Mouse (Mus musculus) lung, postnatal 4 days (tissue): ENCODE results near the gene Mok.
A peak's percentile ranks its signal among the peaks of the same experiment; 100 is the strongest.

Experiments used
- DNase-seq, 2 experiments: peaks; one replicate each; pipeline ENCODE4 v3.0.0; 2021

Gene Mok

DNA sequence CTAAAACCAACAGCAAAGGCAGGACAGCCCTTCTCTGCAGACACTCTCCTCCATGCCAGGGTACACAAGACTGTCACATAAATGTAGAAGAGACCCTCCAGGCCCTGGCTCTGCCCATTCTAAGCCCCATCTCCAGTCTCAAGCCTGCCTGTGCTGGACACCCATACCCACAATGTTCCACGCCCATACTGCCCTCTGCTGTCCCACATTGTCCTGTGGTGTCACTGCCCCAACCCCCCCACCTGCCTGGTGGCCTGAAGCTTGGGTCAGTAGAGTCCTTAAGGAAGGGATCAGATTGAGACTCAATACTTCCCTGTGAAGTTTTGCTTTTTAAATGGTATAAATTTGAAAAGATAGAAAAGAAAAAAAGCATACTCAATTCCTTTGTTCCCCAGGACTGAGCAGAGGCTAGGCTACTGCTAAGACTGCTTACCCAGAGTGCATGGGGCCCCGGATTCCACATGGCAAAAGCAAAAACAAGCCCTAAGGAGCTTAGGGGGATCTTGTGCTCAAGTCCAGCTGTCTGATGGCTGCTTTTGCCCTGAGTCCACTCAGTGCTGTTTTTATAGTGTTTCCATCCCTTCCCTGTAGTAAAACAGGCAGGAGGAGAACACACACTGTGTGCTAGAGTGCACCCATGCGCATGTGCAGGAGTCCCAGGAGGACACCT, 34.3 kb downstream of the Mok start:
- DNase-seq = peak in 1 of 2 experiments; percentile 42

DNA sequence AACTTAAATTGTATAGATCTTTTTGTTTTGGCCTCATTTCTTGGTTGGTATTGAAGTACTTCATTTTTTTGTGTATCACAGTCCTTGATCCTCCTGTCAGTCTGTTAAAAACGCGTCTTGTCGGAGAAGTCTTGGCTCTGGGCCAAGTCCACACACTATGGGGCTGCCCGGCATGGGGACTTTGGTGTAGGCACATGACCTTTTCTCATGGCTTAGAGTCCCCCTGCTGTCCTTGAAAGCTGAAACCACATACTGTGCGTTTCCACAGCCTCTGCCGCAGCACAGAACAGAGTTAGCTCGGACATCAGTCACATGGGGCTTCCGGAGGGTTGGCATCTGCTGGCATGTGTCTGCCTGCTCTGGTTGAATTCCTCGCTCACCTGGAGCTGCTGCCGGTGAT, 36.5 kb downstream of the Mok start:
- DNase-seq = peak in 1 of 2 experiments; percentile 49

DNA sequence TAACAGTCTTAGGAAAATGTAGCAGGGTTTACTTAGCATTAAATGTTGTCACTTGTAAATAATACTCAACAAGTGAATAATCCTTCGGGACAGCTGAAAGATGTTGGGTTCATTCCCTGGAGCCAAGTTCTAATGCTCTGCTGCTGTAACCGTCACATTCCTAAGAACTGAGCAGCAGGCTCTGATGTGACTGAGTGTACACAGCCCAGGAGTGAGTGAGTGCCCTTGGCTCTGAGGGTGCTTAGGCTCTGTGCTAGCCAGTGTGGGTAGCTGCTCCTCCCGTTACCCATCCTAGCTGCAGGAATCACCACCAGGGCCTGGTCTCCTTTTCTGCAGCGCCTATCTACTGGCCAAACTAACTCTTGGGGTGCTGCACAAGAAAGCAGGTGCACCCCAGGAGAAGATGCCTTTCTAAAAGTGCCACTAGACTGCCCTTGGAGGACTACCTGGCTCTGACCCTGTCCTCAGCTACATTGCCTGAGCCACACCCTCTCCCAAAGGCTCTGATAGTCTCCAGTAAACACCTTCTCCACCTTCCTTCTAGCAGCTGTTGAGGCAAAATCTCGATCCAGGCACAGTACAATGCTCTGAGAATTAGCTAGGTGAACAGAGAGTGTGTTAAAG, 38.0 kb downstream of the Mok start:
- DNase-seq = no peak

DNA sequence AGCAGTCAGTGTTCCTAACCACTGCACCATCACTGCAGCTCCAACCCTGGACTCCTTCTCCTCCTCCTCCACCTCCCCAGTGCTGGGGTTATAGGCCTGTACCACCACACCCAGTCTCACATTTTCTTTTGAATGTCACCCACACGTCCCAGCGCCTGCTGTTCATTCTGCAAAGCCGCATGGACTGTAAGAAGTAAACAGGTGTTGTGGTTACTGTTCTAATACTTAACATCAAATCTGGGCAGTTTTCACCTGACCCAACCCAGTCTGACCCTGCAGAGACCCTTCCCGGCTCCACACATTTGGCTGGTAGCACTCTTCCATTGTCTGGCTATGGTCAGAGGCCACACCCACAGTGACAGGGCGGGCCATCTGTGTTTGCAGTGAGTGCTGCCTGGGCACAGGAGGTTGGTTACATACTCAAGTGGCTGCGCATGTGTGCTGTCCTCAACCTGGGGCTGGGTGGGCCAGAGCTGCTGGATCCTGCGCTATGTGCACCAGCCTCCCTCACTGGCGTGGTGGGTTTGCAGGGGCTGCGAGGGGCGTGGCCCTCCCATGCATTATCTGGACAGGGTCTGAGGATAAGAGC, 38.8 kb downstream of the Mok start:
- DNase-seq = no peak

DNA sequence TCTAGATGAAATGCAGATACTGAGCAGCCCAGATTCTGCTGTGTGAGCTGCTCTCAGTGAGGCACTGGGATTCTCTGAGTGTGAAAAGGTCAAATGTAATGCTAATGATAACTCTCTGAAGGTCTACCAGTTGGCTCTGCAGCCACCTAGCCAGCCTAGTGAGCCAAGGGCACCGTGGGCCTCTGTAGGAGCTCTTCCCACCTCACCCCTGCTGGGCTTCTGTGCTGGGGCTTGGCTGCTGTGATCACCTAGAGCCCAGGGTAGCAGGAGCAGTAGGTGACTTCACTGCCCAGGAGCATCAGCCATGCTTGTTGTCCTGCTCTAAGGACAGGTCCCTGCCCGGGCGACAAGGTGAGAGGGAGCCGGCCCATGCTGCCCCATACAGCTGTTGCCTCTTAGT, 41.5 kb downstream of the Mok start:
- DNase-seq = no peak

DNA sequence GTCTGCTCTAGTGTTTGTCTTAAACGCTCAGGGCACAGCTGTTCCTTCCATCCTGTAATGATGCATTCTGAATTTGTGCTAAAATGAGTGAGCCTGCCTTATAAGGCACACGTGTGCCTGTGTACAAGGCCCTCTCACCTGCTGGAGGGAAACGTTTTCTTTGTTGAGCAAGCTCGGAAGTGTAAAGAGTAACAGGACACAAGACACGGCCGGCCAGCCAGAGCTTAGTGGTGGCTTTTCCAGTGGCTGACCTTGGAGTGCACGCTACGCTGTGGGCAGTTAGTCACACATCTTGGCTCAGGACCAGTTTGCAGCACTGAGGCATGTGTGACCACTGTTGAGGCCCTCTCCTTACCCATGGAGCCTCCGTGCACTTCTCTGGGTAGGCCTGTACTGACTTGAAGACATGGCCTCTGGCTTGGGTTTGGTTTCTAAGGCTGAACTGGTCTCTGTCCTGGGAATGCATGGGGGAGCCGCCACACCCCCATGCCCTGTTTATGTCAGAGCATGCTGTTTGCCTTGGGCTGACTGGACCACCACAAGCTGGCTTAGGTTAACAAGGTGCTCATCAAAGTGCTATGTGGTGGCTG, 42.8 kb downstream of the Mok start:
- DNase-seq = peak in 1 of 2 experiments; percentile 26

DNA sequence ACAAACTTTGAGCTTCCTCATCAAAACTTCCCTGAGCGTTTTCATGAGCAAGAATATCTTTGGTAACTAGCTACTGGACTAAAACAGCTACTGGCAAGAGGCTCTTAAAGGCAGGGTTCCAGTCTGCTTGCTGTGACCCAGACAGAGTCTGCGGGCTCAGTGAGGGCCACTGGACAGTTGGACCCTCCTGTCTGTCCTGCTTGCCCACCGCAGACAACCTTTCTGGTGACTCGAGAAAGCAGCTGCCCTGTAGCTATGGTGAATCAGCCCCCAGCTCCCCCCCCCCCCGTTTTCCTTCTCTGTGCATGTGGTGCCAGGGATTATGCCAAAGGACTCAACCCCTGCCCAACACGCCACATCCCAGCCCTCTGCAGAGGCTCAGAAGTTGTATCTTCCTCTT, 43.5 kb downstream of the Mok start:
- DNase-seq = no peak

DNA sequence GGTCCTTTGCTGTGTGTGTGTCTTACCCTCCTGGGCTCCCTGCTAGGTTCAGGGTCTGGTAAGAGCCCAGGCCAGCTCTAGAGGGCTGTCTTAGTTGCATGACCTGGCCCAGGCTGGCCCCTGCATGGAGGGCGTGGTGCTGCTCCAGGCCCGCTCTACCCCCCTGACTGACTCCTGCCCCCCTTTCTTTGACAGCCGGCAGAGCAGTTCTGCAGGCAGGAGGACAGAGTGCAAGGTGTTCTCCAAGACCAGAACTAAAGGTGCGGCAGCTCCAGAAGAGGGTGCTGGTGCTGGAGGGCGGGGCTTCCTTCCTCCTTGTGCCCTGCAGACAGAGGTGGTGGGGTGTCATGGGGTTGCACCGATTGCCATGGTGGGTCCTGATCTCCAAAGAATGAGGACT, 44.0 kb downstream of the Mok start:
- no peak for DNase-seq

DNA sequence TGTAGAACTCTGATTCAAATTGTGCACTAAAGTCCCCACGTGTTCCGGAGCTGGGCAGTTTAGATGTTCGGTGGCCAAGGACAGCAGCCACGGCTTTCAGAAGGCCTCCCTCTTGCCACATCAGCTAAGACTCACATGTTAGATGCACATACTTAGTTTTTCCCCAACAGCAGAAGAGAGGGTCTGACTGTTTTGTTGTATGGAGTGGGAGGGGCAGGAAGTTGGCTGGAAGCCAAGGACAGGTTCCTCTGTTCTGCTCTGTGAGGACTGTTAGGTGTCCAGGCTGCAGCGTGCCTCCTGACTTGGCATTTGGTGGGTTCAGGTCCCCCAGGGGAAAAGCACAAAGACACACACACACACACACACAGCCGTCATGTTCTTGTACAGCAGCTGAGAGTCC, 45.7 kb downstream of the Mok start:
- no peak for DNase-seq

DNA sequence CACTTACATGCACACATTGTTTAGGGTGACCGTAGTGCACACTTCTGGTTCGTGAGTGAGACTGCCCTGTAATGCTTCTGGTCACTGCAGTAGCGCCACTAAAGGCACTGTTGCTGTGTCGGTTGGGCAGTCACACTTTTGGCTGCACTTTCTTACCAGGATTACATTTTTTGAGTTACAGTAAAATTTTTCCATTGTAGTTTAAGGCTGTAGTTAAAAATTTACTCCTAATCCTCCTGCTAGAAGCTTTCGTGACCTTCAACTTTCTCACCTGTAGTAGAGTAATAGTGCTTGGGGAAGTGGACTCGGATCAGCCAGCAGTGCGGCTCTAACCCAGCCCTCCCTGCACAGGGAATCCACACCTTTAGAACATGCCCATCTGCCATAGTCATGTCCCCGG, 49.7 kb downstream of the Mok start:
- DNase-seq = no peak

DNA sequence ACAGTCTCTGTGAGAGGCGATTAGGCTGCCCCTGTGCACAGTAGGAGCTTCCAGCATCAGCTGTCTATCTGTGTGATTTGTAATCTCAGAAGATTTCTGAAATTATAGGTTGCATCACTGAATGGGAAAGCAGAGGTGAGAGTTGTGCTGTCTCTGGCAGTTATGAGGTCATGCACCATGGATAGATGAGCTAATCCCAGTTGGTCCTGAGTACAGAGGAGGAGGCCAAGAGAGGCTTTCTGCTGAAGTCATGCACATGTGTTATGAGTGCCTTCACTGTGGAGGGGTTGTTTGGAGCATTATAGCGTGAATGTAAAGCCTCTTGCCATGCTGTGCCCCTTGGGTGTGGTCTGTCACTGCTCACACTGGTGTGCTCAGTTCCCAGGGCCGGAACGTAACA, 50.2 kb downstream of the Mok start:
- DNase-seq = no peak

DNA sequence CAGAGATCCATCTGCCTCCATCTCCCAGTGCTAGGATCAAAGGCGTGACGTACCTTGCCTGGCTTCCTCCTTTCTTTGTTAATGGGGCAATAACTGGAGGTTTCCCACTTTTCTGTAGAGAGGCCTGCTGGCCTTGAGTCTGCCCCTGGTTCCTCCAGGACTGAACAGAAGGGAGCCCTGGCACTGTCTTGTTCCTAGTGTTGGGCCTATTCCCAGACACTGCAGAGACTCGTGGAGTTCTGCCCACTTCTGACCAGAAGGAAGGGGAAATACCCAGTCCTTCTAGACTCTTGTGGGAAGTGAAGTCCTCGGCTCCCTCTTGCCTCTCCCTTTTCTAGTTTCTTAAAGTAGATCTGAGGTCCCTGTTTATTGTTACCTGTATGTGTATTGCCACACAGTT, 54.5 kb downstream of the Mok start:
- no peak for DNase-seq

DNA sequence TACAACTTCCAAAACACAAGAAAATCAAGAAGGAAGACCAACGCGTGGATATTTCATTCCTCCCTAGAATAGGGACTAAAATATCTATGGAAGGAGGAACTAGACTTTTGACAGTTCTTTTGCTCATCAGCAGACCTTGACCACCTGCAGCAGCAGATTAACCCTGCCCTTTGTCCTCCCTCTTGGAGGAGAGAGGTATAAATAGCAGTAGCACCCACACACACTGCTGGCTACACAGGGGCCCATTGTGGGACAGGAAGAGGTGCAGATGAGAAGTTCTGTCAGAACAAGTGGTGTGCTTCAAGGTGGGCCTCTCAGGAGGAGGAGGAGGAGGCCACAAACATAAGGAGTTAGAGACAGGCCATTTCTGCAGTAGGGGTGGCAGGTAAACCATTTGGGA, 56.5 kb downstream of the Mok start:
- no peak for DNase-seq

DNA sequence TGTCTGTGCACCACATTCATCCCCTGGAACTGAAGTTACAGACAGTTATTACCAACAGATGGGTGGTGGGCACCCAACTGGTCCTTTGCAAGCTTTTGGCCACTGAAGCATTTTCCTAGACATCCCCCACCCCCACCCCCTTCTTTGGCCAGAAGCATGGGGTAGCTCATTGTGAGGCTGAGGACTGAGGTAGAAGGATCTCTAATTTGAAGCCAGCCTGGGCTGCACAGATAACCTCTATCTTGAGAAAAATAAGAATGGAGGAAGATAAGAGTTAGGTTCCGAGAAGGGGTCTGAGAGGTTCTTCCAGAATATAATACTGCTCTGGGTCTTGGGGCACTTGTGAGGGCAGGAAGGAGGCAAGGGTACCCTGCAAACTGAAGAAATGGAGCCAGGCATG, 58.5 kb downstream of the Mok start:
- no peak for DNase-seq

DNA sequence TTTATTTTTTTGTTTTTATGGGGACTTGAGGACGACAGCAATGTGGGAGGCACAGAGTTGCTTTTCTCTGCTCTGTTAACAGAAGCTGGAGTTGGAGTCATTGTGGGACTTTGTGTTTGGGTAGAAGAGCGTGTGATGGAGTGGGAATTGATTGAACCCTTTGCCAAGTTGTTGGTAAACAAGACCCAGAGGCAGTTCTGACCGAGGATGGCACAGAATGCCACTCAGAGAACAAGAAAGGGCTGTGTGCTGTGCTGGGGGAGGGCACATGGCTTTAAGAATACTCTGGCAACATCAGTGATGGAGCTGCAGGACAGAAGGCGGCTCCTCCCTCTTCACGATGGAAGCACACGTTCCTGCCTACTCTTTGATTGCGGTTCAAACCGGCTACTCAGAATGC, 59.6 kb downstream of the Mok start:
- DNase-seq = no peak

DNA sequence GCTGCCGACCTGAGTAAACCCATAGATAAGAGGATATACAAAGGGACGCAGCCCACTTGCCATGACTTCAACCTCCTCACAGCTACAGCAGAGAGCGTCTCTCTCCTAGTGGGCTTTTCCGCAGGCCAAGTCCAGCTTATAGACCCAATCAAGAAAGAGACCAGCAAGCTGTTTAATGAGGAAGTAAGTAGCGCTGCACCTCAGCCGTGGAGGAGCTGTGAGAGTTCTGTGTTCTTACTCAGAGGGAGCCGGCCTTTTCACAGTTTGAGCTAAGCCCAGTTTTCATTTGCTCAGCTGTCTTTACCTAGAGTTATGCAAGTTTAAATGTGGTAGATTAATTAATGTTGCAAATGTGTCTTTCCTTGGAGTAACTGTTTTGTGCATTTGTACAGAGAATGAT, 61.4 kb downstream of the Mok start:
- no peak for DNase-seq

DNA sequence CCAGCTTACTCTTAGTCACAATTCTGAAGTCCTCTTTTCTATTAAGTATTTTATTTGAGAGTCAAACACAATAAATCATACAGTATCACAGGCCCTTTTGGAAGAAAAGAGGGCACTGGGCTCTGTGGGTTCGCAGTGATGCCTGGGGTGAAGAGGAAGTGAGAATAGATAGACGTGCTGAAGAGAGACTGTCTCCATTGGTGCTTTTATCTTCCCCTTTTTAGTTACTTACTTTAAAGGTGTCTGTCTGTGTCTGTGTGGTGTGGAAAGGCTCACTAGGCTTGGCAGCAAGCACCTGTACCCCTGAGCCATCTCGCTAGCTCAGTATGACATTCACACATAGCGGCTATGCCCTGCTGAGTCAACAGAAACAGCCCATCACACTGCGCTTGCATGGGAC, 62.9 kb downstream of the Mok start:
- no peak for DNase-seq

DNA sequence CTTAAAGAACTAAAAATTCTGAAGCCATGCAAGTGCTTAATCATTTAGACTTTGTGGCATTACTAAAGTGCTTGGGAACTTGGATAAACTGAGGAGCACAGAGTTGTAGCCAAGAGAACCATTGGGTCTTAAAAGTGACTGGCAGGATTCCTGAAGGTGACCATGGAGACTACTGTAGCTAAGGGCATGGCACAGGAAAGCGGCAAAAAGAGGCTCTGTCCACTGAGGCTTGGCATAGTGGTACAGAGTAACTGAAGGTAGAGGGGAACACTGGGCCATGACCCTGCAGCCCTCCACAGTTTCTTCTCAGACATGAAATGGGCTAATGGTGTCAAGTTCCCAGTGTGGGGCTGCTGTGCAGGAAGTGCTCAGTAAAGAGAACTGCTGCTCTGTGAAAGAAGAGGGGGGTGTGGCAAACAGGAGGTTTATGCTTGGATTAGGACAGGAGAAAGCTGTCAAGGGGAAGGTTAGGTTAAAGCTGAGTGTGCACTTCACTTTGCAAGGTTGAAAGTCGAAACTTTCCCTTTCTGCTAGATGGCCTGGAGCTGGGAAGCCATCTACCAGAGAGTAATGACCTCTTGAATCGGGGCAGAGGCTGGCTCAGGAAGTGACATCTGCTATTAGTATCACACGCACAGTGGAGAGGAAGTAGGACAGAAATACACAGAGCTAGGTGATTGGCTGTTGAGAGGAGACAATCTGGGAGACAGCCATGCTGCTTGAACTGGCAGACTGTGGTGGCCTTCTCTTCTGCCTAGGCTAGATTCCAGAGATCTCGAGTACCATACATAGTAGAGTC, 64.9 kb downstream of the Mok start:
- no peak for DNase-seq

DNA sequence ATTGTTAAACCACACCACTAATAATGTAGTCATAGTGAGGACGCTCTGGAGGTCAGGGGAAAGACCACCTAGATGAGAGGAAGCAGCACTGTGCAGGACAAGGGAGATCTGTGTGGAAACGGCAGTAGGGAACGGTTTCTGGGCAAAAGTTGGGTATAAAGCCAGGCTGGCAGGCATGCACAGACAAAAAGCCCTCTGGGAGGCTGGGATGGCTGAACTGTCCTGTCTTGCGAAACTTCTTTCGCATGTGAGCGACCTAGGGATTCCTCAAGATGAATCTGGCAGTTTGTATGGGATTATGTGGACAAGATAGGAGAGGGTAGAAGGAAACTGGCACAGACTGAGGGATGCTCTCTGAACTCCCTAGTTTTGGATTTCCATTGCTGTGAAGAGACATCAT, 68.8 kb downstream of the Mok start:
- no peak for DNase-seq

DNA sequence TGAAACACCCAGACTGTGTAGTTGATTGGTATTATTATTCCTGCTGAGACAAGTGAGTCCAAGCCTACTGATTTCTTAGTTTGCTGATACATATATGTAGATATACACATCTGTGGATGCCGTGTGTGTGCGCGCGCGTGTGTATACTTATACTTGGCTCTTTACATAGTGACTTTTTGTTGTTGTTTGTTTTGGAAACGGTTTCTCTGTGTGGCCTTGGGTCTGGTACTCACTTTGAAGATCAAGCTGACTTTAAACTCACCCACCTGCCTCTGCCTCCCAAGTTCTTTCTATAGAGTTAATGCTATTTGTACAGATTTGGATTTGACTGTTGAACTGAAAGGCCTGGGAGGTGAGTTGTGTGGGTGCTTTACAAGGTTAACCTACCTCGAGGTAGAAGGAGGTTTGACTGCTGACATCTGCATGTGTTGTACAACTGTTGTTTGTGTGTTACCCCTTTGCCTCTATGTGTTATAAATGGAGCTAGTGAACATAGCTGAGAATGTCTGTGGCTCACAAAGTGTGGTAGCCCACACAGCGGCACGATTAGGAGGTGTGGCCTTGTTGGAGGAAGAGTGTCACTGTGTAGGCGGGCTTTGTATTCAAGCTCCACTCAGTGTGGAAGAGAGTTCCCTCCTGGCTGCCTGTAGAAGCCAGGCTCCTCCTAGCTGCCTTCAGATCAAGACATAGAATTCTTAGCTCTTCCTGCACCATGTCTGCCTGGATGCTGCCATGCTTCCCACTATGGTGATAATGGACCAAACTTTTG, 70.1 kb downstream of the Mok start:
- DNase-seq = no peak

DNA sequence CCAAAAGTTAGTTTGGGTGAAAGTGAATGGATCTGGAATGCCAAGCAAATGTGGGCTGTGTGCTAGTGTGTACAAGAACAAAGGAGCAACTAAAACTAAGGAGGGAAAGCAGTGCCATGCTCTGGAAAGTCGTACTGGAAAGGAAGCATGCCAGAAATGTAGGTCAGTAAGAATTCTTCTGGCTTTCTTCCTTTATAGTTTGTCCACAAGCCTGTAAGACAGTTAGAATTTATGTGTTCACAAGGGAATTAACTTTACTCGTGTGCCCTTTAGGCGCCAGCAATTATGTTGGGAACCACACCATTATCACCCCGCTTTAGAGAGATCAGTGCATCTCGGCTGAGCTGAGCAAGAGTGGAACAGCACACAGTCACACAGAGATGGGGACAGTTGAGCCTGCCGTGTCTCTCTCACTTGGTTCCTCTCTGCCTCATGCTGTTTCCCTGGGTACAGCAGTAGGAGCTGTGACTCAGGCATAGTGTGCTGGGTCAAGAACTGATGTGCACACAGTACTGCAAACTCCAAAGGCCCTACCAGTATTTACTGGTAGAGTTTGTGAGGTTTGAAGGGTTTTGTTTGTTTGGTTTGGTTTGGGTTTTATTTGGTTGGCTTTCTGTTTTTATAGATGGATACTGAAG, 71.0 kb downstream of the Mok start:
- DNase-seq = no peak

DNA sequence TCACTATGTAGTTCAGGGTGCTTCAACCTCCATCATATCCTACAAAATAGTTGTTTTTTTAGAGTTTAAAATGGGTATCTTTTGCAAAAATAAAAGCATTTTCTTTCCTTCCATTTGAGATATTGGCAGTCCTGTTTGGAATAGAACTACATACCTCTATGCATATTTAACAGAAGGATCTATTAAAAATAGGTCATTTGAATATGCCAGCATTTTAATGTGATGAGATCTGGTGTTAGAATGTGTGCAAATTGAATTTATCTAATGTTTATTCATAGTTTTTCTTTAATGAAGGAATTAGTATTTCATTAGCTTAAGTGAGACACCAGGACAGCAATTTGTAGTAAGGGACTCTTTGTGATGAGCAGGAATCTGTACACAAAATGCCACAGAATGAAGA, 72.2 kb downstream of the Mok start:
- no peak for DNase-seq
